Mouse (Mus musculus): ENCODE measurements around the gene Dusp18. TPM values are rescaled to one million over a fixed set of nuclear protein-coding genes. Genes with fewer than 3 reads are reported as not detected.

The Dusp18 gene
- polyA plus RNA-seq, 1 experiment: 26.4 TPM

- DNase-seq (ENCODE audit: low read depth): no peak
- TF ChIP-seq POLR2A (IDR thresholded peaks at IDR 0.05; ENCODE audit: borderline replicate concordance, extremely low read depth, insufficient read depth, insufficient read length, poor library complexity, severe bottlenecking): no peak
- no peak for TF ChIP-seq CTCF (IDR thresholded peaks at IDR 0.05; ENCODE audit: borderline replicate concordance, extremely low read depth, insufficient read depth, insufficient read length)
These were observed 35.3 kb upstream of the Dusp18 start for GRCm38 (mm10) chr11:3859778-3860177.

- DNase-seq (ENCODE audit: low read depth): no peak
- TF ChIP-seq POLR2A (IDR thresholded peaks at IDR 0.05; ENCODE audit: borderline replicate concordance, extremely low read depth, insufficient read depth, insufficient read length, poor library complexity, severe bottlenecking): no peak
- TF ChIP-seq CTCF (IDR thresholded peaks at IDR 0.05; ENCODE audit: borderline replicate concordance, extremely low read depth, insufficient read depth, insufficient read length): no peak
These were observed 34.7 kb upstream of the Dusp18 start for GRCm38 (mm10) chr11:3860361-3860760.

- TF ChIP-seq CTCF (IDR thresholded peaks at IDR 0.05; ENCODE audit: borderline replicate concordance, extremely low read depth, insufficient read depth, insufficient read length) (no peak), POLR2A (IDR thresholded peaks at IDR 0.05; ENCODE audit: borderline replicate concordance, extremely low read depth, insufficient read depth, insufficient read length, poor library complexity, severe bottlenecking) (no peak)
- no peak for DNase-seq (ENCODE audit: low read depth)
These were observed 32.2 kb upstream of the Dusp18 start for GRCm38 (mm10) chr11:3862661-3863453.

- TF ChIP-seq CTCF (IDR thresholded peaks at IDR 0.05; ENCODE audit: borderline replicate concordance, extremely low read depth, insufficient read depth, insufficient read length) (peak; percentile 43; the same call in 1 of the 2 replicates), POLR2A (IDR thresholded peaks at IDR 0.05; ENCODE audit: borderline replicate concordance, extremely low read depth, insufficient read depth, insufficient read length, poor library complexity, severe bottlenecking) (peak; percentile 44; the same call in 1 of the 2 replicates)
- DNase-seq (ENCODE audit: low read depth): peak; percentile 85
These were observed 31.5 kb upstream of the Dusp18 start, which contains the start of gene Osbp2 for GRCm38 (mm10) chr11:3863454-3864112. Gene Osbp2 (minus strand): TSS chr11:3863903.

- DNase-seq (ENCODE audit: low read depth): peak; percentile 37
- TF ChIP-seq POLR2A (IDR thresholded peaks at IDR 0.05; ENCODE audit: borderline replicate concordance, extremely low read depth, insufficient read depth, insufficient read length, poor library complexity, severe bottlenecking) (no peak), CTCF (IDR thresholded peaks at IDR 0.05; ENCODE audit: borderline replicate concordance, extremely low read depth, insufficient read depth, insufficient read length) (no peak)
These were observed 30.7 kb upstream of the Dusp18 start for GRCm38 (mm10) chr11:3864343-3864742.

- DNase-seq (ENCODE audit: low read depth): no peak
- TF ChIP-seq CTCF (IDR thresholded peaks at IDR 0.05; ENCODE audit: borderline replicate concordance, extremely low read depth, insufficient read depth, insufficient read length) (no peak), POLR2A (IDR thresholded peaks at IDR 0.05; ENCODE audit: borderline replicate concordance, extremely low read depth, insufficient read depth, insufficient read length, poor library complexity, severe bottlenecking) (no peak)
These were observed 18.6 kb upstream of the Dusp18 start for GRCm38 (mm10) chr11:3876419-3876818.

GRCm38 (mm10) chr11:3878660-3879059, 16.4 kb upstream of the Dusp18 start:
- DNase-seq (ENCODE audit: low read depth): no peak
- TF ChIP-seq POLR2A (IDR thresholded peaks at IDR 0.05; ENCODE audit: borderline replicate concordance, extremely low read depth, insufficient read depth, insufficient read length, poor library complexity, severe bottlenecking) (no peak), CTCF (IDR thresholded peaks at IDR 0.05; ENCODE audit: borderline replicate concordance, extremely low read depth, insufficient read depth, insufficient read length) (no peak)

- DNase-seq (ENCODE audit: low read depth): peak; percentile 84
- peak; percentile 75; the same call in 1 of the 2 replicates for TF ChIP-seq CTCF (IDR thresholded peaks at IDR 0.05; ENCODE audit: borderline replicate concordance, extremely low read depth, insufficient read depth, insufficient read length)
- TF ChIP-seq POLR2A (IDR thresholded peaks at IDR 0.05; ENCODE audit: borderline replicate concordance, extremely low read depth, insufficient read depth, insufficient read length, poor library complexity, severe bottlenecking): no peak
These were observed 15.2 kb upstream of the Dusp18 start for GRCm38 (mm10) chr11:3879836-3880235.

GRCm38 (mm10) chr11:3883711-3884110, 11.3 kb upstream of the Dusp18 start:
- no peak for DNase-seq (ENCODE audit: low read depth)
- TF ChIP-seq CTCF (IDR thresholded peaks at IDR 0.05; ENCODE audit: borderline replicate concordance, extremely low read depth, insufficient read depth, insufficient read length): no peak
- TF ChIP-seq POLR2A (IDR thresholded peaks at IDR 0.05; ENCODE audit: borderline replicate concordance, extremely low read depth, insufficient read depth, insufficient read length, poor library complexity, severe bottlenecking): no peak

- no peak for TF ChIP-seq CTCF (IDR thresholded peaks at IDR 0.05; ENCODE audit: borderline replicate concordance, extremely low read depth, insufficient read depth, insufficient read length)
- TF ChIP-seq POLR2A (IDR thresholded peaks at IDR 0.05; ENCODE audit: borderline replicate concordance, extremely low read depth, insufficient read depth, insufficient read length, poor library complexity, severe bottlenecking): no peak
- DNase-seq (ENCODE audit: low read depth): peak; percentile 24
These were observed 7.7 kb upstream of the Dusp18 start for GRCm38 (mm10) chr11:3887331-3887730.

- DNase-seq (ENCODE audit: low read depth): no peak
- TF ChIP-seq POLR2A (IDR thresholded peaks at IDR 0.05; ENCODE audit: borderline replicate concordance, extremely low read depth, insufficient read depth, insufficient read length, poor library complexity, severe bottlenecking) (no peak), CTCF (IDR thresholded peaks at IDR 0.05; ENCODE audit: borderline replicate concordance, extremely low read depth, insufficient read depth, insufficient read length) (no peak)
These were observed 1.1 kb upstream of the Dusp18 start for GRCm38 (mm10) chr11:3893970-3894369.

Data from brain, embryonic 14.5 days (tissue).